32 mouse cellular contexts compared by ENCODE assay signal in genomic region chr8:120173195-120173594, GRCm38 (mm10). TPM values are rescaled to one million over a fixed set of nuclear protein-coding genes. Genes with fewer than 3 reads are reported as not detected.
"Had no signal": no experiment of that assay in that cellular context is flagged by ENCODE, and none has a peak within 500 bp of the region (broad histone marks: within the 10 kb centered on the region; RNA-seq: fewer than 3 reads in every experiment).

No protein-coding gene starts in this region.

- H3K9ac ChIP-seq: heart, embryonic 12.5 days; hindbrain, embryonic 12.5 days; hindbrain, embryonic 14.5 days; intestine, embryonic 15.5 days; limb, embryonic 13.5 days; limb, embryonic 15.5 days; liver, embryonic 12.5 days had no signal

- H3K27ac ChIP-seq: gastrocnemius, adult 2 months; heart, embryonic 10.5 days; hindbrain, embryonic 10.5 days; hindbrain, embryonic 12.5 days; hindbrain, embryonic 14.5 days; intestine, embryonic 15.5 days; limb, embryonic 13.5 days; limb, embryonic 15.5 days; liver, embryonic 12.5 days had no signal

- H3K36me3 ChIP-seq: heart, embryonic 10.5 days; heart, embryonic 12.5 days; hindbrain, embryonic 10.5 days; hindbrain, embryonic 12.5 days; intestine, embryonic 15.5 days; limb, embryonic 13.5 days; limb, embryonic 15.5 days; liver, embryonic 12.5 days had no signal

- ATAC-seq: hindbrain, embryonic 16.5 days; inflammation-experienced regulatory T-cells, adult 6 months; intestine, embryonic 15.5 days; intestine, postnatal 0 days; liver, embryonic 12.5 days had no signal

- H3K4me2 ChIP-seq: heart, embryonic 12.5 days; hindbrain, embryonic 12.5 days; hindbrain, embryonic 14.5 days; intestine, embryonic 15.5 days; limb, embryonic 13.5 days; limb, embryonic 15.5 days; liver, embryonic 12.5 days had no signal

- H3K9me3 ChIP-seq: heart, embryonic 10.5 days; heart, embryonic 12.5 days; hindbrain, embryonic 10.5 days; hindbrain, embryonic 12.5 days; intestine, embryonic 15.5 days; limb, embryonic 13.5 days; limb, embryonic 15.5 days; liver, embryonic 12.5 days had no signal

- DNase-seq: gastrocnemius, adult 2 months; gastrocnemius, postnatal 10 days; gastrocnemius, postnatal 25 days; heart, adult 18-20 months; heart, postnatal 10 days; heart, postnatal 4 days; kidney, adult 18-20 months; kidney, adult 8-10 months; kidney, postnatal 10 days; kidney, postnatal 25 days; kidney, postnatal 4 days; layer of hippocampus, adult 9-11 months; layer of hippocampus, postnatal 36 days; left cerebral cortex, postnatal 4 days had no signal

- H3K4me3 ChIP-seq: gastrocnemius, adult 2 months; heart, embryonic 10.5 days; heart, embryonic 12.5 days; hindbrain, embryonic 10.5 days; hindbrain, embryonic 12.5 days; intestine, embryonic 15.5 days; limb, embryonic 13.5 days; limb, embryonic 15.5 days; liver, embryonic 12.5 days had no signal

RNA-seq across cellular contexts. Expression of gene Fam92b, which starts 4.1 kb away (rescaled TPM):
- total RNA-seq: gastrocnemius, adult 2 months; gastrocnemius, postnatal 10 days; gastrocnemius, postnatal 25 days; gastrocnemius, postnatal 4 days; granulocyte monocyte progenitor cell, adult 5-6 weeks; heart, adult 8-10 months; heart, postnatal 10 days; heart, postnatal 25 days; heart, postnatal 4 days; left cerebral cortex, postnatal 4 days; liver, adult 2 months had no signal
- polyA plus RNA-seq: heart, embryonic 12.5 days; heart, embryonic 14.5 days; inflammation-experienced regulatory T-cells, adult 6 months; intestine, postnatal 0 days; limb, embryonic 13.5 days; limb, embryonic 15.5 days; liver, adult 2 months; liver, embryonic 12.5 days had no signal
